Mouse (Mus musculus) kidney, postnatal 4 days (tissue): ENCODE measurements around the gene 5730455P16Rik.
A peak's percentile ranks its signal among the peaks of the same experiment; 100 is the strongest.
"Not testable (repeated sequence)": the region's sequence is repeated elsewhere in the genome, so short reads cannot be mapped to it uniquely, and the experiment has no call there.

Experiments used
- DNase-seq, 2 experiments: peaks; one replicate each; pipeline ENCODE4 v3.0.0; 2021; ENCODE audit warnings: mixed read lengths in 2 of 2

5730455P16Rik gene

DNA sequence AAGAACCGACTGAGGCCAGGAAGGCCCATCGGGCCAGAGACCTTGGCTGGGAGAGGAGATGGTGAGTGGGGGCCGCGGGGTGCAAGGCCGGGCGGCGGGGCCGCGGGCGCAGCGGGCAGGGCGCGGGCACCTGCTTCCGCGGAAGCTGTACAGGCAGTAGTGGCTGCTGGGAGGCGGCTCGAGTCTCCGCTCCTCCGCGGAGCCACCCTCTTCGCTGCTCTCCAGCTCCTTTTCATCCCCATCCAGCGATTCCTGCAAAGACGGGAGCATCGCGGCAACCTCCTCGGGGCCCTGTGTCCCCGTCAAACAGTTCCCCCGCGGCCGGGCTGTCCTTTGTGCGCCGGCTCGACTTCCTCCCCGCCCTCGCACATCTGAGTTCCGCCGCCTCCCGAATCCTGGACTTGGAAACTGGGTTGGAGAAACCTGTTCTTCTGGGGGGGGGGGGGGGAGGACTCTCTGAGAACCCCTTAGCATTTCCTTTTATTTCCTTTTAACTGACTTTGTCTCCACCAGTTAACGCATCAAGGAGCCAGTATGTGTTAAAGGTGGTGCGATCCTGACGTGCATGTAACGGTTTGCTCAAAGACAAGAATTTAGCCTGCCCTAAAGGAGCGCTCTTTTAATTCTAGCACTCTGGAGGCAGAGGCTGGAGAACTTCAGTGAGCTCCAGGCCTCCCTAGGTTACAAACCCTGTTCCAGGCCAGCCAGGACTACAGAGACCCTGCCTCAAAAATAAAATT is at the start of gene 5730455P16Rik:
TSS of gene 5730455P16Rik (minus strand) at position 323 of the 740 bp plus-strand sequence.
- DNase-seq = peak; percentile 88 to 93

DNA sequence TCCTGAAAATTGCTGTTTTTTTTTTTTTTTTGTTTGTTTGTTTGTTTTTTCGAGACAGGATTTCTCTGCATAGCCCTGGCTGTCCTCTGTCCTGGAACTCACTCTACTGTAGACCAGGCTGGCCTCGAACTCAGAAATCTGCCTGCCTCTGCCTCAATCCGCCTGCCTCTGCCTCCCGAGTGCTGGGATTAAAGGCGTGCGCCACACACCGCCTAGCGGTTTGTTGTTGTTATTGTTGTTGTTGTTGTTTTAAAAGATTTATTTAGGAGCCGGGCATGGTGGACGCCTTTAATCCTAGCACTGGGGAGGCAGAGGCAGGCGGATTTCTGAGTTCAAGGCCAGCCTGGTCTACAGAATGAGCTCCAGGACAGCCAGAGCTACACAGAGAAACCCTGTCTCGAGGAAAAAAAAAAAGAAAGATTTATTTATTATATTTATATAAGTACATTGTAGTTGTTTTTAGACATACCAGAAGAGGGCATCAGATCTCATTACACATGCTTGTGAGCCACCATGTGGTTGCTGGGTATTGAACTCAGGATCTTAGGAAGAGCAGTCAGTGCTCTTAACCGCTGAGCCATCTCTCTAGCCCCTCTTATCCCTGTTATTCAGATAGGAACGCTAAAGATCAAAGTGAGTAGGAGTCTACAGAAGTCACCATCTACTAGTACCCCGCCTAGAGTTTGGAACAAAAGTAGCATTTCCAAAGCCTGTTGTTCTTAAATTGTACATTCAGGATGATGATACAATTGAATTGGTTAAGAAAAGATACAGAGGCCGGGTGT is 48.4 kb upstream of the 5730455P16Rik start:
- DNase-seq = not testable (repeated sequence)

DNA sequence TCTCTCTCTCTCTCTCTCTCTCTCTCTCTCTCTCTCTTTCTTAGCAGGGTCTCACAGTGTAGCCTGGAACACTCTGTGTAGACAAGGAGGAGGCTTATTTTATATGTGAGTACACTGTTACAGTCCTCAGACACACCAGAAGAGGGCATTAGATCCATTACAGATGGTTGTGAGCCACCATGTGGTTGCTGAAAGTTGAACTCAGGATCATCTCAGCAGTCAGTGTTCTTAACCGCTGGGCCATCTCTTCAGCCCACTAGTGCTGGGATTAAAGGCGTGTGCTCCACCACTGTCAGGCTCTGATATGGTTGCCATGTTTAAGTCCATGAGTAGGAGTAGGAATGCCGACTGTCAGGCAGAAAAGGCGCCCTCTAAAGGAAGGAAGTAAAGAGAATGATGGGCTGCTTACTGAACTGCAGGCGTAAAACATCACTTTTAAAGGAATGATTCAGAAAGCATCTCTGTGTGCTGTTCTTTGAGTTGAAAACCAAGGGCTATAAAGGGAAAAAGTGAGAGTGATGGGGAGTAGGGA is 47.5 kb upstream of the 5730455P16Rik start:
- DNase-seq = no peak

DNA sequence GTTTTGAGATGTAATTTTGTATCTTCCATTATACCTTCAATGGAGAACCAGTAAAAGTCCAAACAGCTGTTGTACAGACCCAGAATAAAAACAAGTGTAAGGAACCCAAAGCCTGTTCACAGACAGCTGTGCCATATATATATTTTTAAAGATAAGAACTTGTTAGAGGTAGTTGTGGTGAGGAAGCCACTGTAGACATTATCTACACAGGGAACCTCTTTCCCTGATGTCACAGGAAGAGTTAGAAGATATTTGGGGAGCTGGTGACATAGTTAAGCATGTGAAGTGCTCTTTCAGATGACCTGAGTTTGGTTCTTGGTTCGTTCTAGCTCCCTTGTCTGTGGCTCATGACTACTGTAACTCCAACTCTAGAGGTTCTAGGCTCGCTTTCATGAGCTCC is 46.9 kb upstream of the 5730455P16Rik start:
- no peak for DNase-seq

DNA sequence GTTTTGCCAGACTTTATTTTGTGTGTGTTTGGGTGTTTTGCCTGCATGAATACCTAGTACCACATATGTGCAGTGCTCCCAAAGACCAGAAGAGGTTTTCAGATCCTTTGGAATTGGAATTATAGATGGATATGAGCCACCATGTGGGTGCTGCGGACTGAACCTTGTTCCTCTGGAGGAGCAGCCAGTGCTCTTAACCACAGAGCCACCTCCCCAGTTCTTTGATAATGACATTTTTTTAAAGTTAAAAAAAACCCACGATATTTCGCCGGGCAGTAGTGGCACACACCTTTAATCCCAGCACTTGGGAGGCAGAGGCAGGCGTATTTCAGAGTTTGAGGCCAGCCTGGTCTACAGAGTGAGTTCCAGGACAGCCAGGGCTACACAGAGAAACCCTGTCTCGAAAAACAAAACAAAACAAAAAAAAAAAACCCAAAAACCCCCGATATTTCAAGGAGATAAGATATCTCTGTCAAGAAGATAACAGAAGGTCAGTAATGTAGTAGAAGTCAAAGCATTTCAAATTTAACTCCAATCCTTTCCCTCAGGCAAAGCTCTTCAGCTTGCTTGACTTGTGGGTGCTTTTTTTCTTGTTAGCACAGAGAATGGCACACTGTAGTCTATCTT is 43.7 kb upstream of the 5730455P16Rik start:
- no peak for DNase-seq

DNA sequence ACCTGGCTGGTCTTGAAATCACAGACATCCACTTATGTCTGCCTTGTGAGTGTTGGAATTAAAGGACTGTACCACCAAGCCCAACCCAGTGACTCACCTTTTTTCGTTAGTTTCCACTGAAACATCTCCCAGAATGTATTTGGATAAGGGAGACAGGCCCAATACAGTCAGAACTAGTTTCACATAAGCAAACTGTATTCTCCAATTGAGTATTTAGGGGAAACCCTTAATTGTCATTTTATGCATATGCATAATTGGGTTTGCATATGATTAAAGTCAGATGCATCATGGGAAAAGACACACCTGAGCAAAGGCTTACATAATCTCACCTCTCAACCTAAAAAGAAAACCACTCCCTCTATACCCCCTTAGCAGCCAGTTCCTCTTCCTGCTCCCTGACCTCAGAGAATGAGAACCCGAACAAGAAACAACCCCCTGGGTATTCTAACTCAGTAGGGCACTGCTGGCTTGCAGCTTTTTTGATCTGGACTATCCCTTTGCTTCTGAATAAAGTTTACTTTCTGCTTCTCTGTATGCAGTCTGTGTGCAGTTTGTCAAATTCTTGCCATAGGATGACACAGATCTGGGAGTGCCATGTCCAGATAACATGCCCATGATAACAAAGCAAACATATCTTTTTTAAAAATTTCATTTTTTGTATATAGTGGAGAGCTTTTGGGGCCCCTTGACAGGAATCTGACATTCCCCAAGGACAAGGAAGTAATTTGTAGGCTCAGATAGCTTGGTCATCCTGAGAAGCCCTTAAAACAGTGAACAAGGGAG is 42.6 kb upstream of the 5730455P16Rik start:
- no peak for DNase-seq

DNA sequence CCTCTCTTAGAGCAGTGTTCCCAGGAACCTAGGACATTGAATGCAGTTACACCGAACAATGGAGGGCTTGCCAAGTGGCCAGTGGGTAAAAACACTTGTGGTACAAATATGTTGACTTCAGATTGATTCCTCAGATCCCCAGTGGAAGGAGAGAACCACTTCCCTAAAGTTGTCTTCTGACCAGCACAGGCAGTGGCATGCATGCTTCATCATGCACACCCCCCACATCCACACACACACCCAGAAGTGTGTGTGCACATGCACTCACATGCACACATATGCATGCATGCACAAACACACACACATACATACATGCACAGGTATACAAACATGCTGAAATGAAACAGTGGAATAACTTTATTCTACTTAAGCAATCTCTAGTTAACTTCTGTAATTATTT is 41.9 kb upstream of the 5730455P16Rik start:
- no peak for DNase-seq

DNA sequence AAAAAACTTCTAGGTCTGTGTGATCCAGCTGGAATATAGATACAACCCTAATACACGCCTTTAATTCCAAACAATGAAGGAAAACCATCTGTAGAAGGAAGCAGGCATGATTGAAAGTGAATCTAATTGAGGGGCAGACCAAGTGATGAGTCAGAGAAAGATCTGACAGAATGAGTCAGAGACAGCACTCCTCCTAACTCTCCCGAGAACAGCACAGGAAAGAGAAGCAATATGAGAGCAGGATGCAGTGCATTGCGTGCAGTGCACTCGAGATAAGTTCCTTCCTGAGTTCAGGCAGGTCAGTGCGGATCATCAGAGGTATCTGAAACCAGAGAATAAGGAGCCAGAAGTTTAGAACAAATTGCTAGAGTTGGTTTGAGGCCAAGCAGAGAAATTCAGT is 39.3 kb upstream of the 5730455P16Rik start:
- DNase-seq = no peak

DNA sequence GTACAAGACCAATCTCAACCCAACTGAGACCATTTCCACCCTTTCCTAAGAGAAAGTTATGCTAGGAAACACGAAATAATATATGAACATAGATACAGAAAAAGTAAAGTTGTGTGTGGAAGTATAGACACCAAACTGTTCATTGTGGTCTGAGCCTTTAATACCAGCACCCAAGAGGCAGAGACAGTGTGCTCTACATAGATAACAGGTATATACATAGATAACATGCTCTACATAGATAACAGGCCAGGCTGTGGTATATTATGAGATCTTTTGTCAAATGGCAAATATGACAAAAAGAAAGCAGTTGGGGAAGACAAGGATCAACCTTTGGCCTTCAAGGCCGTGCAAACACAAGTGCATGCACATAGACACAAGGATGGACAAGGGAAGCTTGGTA is 32.5 kb upstream of the 5730455P16Rik start:
- DNase-seq = no peak

DNA sequence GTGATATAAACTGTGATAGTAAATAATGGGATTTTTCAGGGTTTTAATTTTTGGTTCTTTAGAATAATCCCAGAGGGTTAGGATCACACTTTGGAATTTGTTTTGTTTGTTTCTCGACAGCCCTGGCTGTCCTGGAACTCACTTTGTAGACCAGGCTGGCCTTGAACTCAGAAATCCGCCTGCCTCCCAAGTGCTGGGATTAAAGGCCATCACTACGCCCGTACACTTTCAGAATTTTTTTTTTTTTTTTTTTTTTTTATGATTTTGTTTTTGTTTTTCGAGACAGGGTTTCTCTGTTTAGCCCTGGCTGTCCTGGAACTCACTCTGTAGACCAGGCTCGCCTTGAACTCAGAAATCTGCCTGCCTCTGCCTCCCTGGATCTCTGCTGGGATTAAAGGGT is 30.0 kb upstream of the 5730455P16Rik start:
- DNase-seq = not testable (repeated sequence)

DNA sequence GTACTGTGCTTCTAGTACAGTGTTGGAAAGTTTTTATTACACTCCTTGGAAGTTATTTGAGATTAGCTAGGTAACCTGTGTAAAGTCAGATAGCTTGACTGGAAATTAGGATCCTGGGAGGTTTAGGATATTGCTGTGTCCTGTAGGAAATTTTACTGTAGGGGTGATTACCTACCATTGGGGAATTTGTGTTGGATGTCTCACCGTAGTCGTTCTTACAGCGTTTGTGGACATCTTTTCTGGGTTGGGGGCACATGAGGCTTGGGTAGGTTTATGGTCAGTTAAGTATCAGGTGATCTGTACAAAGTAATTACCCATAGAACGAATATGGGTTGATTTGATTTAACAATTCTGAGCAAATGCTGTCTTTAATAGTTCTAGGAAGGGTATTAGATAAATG is 18.8 kb upstream of the 5730455P16Rik start:
- no peak for DNase-seq

DNA sequence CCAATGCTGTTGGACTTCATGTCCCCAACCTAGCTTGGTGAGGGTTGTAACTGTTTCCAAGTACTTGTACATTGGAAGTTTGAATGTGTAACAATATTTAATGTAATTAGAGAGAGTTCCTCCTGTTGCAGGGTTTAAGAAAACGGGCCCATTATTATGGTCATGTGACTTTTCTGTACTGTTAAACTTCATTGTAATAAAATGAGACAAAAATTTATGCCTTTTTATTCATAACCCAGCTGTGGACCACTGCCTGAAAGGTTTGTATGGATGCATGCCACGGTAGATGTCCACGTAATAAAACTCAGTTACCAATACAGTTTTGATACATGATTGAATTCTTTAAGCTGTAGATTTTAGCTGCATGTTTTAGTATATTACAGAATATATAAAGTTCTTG is 18.1 kb upstream of the 5730455P16Rik start:
- no peak for DNase-seq

DNA sequence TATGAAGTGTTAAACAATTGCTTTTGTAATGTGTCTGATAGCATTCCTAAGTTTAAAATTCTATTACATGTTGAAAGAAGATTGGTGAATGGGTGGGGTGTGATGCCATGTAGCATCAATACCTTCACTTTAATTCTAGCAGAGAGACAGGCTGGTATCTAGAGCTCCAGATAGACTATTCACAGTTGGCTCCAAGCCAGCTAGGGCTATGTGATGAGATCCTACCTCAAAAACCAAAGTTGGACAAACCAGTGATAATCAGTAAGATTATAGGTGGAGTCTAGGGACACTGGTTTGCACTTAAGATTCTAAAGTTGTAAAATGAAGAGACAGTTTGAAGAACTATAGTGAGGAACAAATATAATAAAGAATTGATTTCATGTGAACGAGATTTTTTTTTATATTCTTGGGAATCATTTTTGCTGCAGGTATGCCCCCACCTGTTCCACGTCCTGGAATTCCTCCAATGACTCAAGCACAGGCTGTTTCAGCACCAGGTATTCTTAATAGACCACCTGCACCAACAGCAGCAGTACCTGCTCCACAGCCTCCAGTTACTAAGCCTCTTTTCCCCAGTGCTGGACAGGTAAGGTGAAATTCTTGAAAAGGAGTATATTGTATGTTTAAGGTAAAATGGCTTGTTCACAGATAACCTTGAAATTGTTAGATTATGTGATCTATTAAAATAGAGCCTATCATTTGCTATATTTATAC is 13.7 kb upstream of the 5730455P16Rik start:
- no peak for DNase-seq

DNA sequence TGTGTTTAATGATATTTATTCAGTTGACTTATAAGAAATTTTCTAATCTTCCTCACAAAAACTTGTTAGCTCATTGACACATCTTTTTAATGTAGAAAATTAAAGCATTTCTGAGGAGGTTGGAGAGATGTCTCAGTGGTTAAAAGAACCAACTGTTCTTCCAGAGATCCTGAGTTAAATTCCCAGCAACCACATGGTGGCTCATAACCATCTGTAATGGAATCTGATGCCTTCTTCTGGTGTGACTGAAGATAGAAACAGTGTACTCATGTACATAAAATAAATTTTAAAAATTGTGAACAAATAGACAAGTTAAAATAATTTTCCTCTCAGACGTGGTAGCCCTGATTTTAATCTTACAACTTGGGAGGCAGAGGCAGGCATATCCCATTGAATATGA is 12.1 kb upstream of the 5730455P16Rik start:
- DNase-seq = no peak

DNA sequence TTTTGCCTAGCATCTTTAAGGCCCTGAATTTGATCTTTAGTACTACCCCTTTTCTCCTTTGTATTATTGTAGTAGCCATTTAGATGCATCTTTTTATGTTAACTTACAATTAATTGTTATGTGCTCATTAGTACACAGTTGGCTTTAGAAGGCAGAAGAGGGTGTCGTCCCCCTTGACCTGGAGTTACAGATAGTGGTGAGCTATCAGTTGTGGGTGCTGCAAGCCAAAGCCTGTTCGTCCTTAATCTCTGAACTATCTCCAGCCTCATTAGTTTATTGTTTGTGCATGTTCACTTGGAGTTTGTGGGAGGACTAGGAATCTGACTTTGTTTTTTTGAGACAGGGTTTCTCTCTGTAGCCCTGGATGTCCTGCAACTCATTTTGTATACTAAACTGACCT is 9.0 kb upstream of the 5730455P16Rik start:
- no peak for DNase-seq

DNA sequence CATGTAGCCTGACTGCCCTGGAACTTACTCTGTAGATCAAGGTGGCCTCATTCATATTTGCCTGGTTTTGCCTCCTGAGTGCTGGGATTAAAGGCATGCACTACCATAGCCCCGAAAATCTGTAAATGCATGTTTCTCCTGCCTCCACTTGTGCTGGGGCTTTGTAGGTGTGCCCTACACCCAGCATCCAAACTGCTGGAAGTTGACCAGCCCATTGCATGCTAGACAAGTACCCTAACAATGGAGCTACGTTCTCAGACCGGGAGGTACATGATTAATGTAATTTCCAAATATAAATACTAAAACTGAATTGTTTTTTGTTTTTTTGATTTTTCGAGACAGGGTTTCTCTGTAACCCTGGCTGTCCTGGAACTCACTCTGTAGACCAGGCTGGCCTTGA is 7.2 kb upstream of the 5730455P16Rik start:
- DNase-seq = no peak

DNA sequence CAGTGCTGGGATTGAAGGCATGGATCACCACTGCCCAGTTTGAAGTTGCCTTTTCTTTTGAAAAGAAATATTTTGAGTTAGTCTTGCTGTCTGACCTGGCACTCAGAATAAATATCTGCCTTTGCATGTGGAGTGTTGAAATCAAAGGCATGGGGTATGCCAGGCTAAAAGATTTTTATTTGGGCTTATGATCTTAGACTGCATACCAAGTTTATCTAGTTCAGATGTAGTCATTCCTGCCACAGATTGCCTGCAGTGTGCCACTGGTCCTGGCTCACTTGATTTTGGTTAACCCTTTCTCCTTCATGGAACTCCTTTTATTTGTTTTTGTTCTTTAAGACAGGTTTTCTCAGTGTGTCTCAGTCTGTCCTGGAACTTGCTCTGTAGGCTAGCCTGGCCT is 6.6 kb upstream of the 5730455P16Rik start:
- peak in 1 of 2 experiments; percentile 15 for DNase-seq

DNA sequence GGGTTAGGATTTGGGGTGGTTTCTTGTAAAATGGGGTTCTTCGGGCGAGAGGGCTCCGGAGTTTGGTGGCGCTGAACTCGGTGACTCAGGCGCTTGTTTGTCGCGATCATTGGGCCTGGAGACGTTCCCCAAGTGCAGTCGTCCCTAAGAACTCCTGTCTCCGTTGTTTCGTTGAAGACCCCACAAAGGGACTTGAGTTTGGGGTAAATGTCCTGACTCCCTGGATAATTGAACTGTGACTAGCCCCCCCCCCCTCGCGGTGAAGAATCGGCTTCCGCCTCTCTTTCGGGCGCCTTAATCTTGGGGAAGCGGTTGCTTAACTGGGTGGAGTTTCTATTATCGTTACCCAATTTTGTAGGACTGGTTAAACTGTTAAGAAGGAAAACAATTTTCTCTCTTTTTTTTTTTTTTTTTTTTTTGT is 5.8 kb upstream of the 5730455P16Rik start:
- peak in 1 of 2 experiments; percentile 54 for DNase-seq

DNA sequence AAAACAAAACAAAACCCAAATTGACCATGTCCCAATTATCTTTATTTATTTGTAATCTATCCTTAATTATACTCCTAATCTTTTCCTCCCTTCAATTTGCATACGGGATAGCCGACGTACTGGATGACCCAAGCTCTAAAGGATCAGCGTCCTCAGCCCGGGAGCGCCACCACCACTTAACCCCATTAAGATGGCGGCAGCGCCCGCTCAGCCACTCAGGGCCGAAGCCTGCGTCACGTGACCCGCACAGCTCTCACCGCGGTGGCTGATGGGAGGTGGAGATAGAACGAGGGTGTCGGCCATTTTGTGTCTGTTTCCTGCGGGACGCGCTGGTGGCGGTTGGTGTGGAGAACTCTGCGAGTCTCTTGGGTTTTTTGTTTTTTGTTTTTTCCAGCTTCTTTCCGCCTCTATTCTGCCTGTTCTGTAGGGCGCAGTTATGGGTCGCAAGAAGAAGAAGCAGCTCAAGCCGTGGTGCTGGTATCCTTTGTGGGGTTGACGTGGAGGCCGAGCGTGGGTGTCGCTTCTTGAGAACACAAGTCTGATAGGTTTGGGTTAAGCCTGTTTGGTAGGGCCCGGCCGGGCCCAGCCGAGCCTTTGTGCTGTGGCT is 5.3 kb upstream of the 5730455P16Rik start, which contains the start of gene Zfp207:
TSS of gene Zfp207 (plus strand) at position 261 of the 607 bp plus-strand sequence.
- peak; percentile 99 to 100 for DNase-seq

DNA sequence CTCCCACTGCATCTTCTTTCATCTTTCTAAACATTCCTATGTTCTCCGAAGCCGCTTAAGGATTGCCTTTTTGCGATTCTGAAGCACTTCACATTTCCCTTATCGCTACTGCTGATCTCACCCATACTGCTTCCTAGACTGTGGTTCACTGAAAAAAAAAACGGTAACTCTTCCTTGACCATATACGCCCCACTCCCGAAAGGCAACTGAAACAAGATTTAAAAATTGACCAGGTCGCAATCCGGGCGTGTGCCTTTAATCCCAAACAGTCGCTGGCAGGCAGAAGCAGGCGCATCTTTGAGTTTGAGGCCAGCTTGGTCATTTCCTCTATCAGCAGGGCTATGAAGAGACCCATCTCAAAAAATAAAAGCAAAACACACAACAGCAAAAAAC is 4.8 kb upstream of the 5730455P16Rik start:
- no peak for DNase-seq

DNA sequence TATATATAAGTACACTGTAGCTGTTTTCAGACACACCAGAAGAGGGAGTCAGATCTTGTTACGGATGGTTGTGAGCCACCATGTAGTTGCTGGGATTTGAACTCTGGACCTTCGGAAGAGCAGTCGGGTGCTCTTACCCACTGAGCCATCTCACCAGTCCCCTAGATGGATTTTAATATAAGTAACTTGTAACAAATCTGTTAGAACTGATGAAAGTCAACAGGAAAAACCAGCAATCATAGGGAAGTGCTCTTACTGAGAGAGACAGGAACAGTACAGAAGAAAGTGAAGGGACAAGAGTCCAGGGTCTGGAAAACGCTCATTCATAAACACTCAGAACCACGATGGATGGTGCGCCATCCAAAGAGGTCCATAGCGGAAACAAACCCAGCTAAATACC is 1.4 kb upstream of the 5730455P16Rik start:
- not testable (repeated sequence) for DNase-seq
